Mouse (Mus musculus): Measurements from ENCODE around the gene Tnfaip2. TPM values are rescaled to one million over a fixed set of nuclear protein-coding genes. Genes with fewer than 3 reads are reported as not detected.

The Tnfaip2 gene
- total and polyA plus RNA-seq, 3 experiments: 94.7 to 123 (median 101) TPM

DNA sequence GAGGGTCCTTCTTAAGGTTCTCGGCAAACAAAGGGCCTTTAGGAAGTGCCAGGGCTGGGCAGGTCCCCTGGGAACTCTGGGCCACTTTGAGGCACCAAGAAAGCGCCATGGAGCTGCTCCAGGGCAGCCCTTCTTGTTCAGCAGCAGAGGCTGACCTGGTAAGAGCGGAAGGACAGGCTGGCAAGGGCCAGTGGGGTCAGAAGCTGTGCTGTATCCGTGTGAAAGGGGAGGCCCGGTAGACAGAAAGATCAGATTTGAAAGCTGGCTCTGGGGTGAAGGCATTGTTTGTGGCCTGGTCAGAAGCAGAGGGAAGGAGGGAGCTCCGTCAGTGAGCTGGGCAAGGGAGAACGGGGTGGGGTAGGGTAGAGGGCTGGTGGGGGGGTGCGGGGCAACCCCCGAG is 5.1 kb downstream of the Tnfaip2 start:
- no peak for DNase-seq (ENCODE audit: low spot score)
- H3K9me3 ChIP-seq (replicated peaks): no peaks in the 10 kb centered on the region
- no peaks in the 10 kb centered on the region; the same call in 1 of the 2 replicates for H3K27me3 ChIP-seq (ENCODE audit: insufficient read depth, low read length)

DNA sequence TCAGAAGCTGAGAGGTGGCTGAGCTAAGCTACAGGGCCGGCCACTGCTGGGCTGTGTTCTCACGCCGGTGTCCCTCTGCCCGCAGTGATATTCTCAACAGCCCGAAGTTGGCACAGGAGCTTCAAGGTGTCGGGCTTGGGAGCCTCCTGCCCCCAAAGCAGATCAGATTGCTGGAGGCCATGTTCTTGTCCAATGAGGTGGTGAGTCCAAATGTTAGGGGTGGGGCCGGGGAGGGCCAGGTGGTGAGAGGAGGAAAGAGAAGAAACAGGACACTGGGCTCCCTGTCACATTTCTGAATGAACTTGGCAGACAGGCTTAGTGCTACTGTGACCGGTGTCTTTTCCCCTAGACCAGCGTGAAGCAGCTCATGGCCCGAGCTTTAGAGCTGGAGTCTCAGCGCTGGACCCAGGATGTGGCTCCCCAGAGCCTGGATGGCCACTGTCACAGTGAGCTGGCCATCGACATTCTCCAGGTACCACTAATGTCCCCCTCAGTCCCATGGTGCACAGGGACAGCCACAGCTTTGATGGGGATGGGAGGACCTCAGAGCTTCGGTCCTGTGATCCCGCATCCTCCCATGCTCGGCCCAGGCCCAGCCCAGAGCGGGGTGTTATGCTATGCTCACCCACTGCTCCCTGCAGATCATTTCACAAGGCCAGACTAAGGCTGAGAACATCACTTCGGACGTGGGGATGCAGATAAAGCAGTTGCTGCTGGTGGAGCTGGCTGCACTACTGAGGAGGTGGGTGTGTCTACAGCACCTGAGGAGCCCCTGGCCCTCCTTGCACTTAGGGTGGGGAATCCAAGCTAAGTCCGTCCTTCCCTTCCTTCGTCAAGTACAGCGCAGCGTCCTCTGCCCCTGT is 5.9 kb downstream of the Tnfaip2 start:
- no peak for ATAC-seq (ENCODE audit: extremely low read depth, insufficient number of reproducible peaks, low FRiP score, poor library complexity, severe bottlenecking)
- no peak for DNase-seq (ENCODE audit: low spot score)
- Histone ChIP-seq H3K27me3 (ENCODE audit: insufficient read depth, low read length) (no peaks in the 10 kb centered on the region; the same call in 1 of the 2 replicates), H3K9me3 (replicated peaks) (no peaks in the 10 kb centered on the region), H3K4me3 (ENCODE audit: low read depth, low read length) (peak overlapping the region; percentile 75), H3K36me3 (replicated peaks) (peaks cover 95% of the 10 kb centered on the region), H3K4me1 (ENCODE audit: insufficient read depth, low read depth, low read length) (peaks cover 94% of the 10 kb centered on the region)
- TF ChIP-seq TAL1 (conservative IDR thresholded peaks at IDR 0.05; ENCODE audit: low read depth, low read length): no peak
- TF ChIP-seq GATA2 (IDR thresholded peaks at IDR 0.05; ENCODE audit: borderline replicate concordance, low read depth, low read length): no peak
- no peak for TF ChIP-seq GATA1 (IDR thresholded peaks at IDR 0.05; ENCODE audit: borderline replicate concordance, low read length)
- TF ChIP-seq POLR2AphosphoS5 (IDR thresholded peaks at IDR 0.05; ENCODE audit: insufficient replicate concordance, low read depth, low read length): no peak; the same call in 1 of the 2 replicates
- TF ChIP-seq CTCF (IDR thresholded peaks at IDR 0.05; ENCODE audit: low read depth, low read length): no peak

More for the DNA sequence above, 5.1 kb downstream of the Tnfaip2 start:
- no peak for TF ChIP-seq CTCF (IDR thresholded peaks at IDR 0.05; ENCODE audit: low read depth, low read length)
- Histone ChIP-seq H3K4me1 (ENCODE audit: insufficient read depth, low read depth, low read length) (peaks cover 96% of the 10 kb centered on the region), H3K4me3 (ENCODE audit: low read depth, low read length) (peak overlapping the region; percentile 75; the same call in 1 of the 2 replicates), H3K36me3 (replicated peaks) (peaks cover 87% of the 10 kb centered on the region)
- no peak for ATAC-seq (ENCODE audit: extremely low read depth, insufficient number of reproducible peaks, low FRiP score, poor library complexity, severe bottlenecking)

DNA sequence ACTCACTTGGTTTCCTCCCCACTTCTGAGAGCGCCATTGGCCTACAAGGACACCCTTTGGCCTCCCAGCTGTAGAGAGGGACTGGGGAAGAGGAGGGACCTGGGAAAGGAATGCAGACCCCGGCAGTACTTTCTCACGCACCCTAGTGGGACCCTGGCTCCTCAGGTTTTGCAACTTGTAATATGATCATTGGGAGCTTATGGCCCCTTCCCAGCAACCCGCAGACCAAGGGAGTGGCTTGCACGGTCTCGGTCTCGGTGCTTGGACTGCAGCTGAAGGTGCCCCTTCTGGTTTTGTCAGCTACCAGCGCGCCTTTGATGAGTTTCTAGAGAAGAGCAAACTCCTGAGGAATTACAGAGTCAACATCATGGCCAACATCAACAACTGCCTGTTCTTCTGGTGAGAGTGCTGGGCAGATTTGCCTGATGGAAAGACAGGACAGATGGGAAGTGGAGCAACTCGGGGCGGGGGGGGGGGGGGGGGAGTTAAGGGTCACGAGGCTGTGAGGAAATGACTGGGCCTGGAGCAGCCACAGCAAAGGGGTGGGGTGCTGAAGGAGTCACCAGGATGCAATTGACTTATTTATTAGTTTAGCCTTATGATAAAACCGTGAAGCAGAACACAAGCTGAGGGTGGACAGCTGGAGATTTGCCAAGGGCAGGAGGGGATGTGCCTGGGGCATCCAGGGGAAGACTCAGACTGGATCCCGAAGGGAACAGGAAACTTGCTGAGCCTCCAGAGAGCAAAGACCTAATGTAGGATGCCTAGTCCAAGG is 6.8 kb downstream of the Tnfaip2 start:
- H3K9me3 ChIP-seq (replicated peaks): no peaks in the 10 kb centered on the region
- peaks cover 100% of the 10 kb centered on the region for H3K36me3 ChIP-seq (replicated peaks)
- no peak for TF ChIP-seq GATA1 (IDR thresholded peaks at IDR 0.05; ENCODE audit: borderline replicate concordance, low read length)
- TF ChIP-seq CTCF (IDR thresholded peaks at IDR 0.05; ENCODE audit: low read depth, low read length): no peak
- TF ChIP-seq POLR2AphosphoS5 (IDR thresholded peaks at IDR 0.05; ENCODE audit: insufficient replicate concordance, low read depth, low read length): no peak
- no peak for TF ChIP-seq TAL1 (conservative IDR thresholded peaks at IDR 0.05; ENCODE audit: low read depth, low read length)
- TF ChIP-seq GATA2 (IDR thresholded peaks at IDR 0.05; ENCODE audit: borderline replicate concordance, low read depth, low read length): no peak
- no peak for ATAC-seq (ENCODE audit: extremely low read depth, insufficient number of reproducible peaks, low FRiP score, poor library complexity, severe bottlenecking)
- DNase-seq (ENCODE audit: low spot score): no peak
- H3K27me3 ChIP-seq (ENCODE audit: insufficient read depth, low read length): no peaks in the 10 kb centered on the region; the same call in 1 of the 2 replicates
- no peak overlapping the region; the same call in 1 of the 2 replicates for H3K4me3 ChIP-seq (ENCODE audit: low read depth, low read length)
- peaks cover 93% of the 10 kb centered on the region for H3K4me1 ChIP-seq (ENCODE audit: insufficient read depth, low read depth, low read length)

DNA sequence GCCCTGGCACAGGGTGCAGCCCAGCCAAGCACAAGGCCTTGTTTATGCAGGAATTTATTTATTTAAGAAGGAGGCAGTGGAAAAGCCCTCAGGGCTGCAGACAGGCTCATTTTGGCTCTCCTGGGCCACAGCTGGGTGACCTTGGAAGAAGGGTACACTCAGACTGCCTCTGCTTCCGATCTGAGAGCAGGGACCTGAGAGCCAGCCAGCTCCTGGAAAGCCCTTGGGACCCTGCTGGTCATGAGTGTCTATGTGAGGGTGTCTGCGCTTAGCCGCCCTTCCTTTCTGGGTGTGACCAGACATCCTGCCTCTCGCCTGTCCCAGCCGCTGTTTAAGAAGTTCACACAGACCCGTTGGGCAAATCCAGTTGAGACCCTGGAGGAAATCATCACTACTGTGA is 8.1 kb downstream of the Tnfaip2 start:
- ATAC-seq (ENCODE audit: extremely low read depth, insufficient number of reproducible peaks, low FRiP score, poor library complexity, severe bottlenecking): no peak
- DNase-seq (ENCODE audit: low spot score): no peak
- Histone ChIP-seq H3K9me3 (replicated peaks) (no peaks in the 10 kb centered on the region), H3K36me3 (replicated peaks) (peaks cover 99% of the 10 kb centered on the region), H3K4me3 (ENCODE audit: low read depth, low read length) (no peak overlapping the region), H3K27me3 (ENCODE audit: insufficient read depth, low read length) (no peaks in the 10 kb centered on the region; the same call in 1 of the 2 replicates), H3K4me1 (ENCODE audit: insufficient read depth, low read depth, low read length) (peaks cover 91% of the 10 kb centered on the region)
- no peak for TF ChIP-seq TAL1 (conservative IDR thresholded peaks at IDR 0.05; ENCODE audit: low read depth, low read length)
- no peak for TF ChIP-seq GATA2 (IDR thresholded peaks at IDR 0.05; ENCODE audit: borderline replicate concordance, low read depth, low read length)
- no peak for TF ChIP-seq GATA1 (IDR thresholded peaks at IDR 0.05; ENCODE audit: borderline replicate concordance, low read length)
- TF ChIP-seq CTCF (IDR thresholded peaks at IDR 0.05; ENCODE audit: low read depth, low read length): no peak
- TF ChIP-seq POLR2AphosphoS5 (IDR thresholded peaks at IDR 0.05; ENCODE audit: insufficient replicate concordance, low read depth, low read length): no peak

DNA sequence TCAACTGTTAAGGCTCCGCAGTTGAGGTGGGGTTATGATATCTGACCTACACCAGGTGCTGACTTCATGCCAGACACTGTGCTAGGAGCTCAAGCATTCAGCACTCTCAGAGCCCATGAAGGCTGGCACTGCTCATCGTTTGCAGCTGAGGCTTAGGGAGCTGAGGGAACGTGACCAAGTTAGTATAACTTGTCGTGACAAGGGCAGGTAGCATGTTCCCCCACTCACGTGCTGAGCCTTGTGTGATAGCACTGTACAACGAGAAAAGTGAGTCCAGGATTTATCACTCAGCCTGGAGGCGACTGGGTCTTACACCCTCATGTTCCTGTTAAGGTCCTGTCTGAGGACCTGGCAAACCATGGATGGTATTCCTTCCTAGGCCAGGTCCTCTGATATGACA is 9.3 kb downstream of the Tnfaip2 start:
- peaks cover 84% of the 10 kb centered on the region for H3K4me1 ChIP-seq (ENCODE audit: insufficient read depth, low read depth, low read length)
- no peak for ATAC-seq (ENCODE audit: extremely low read depth, insufficient number of reproducible peaks, low FRiP score, poor library complexity, severe bottlenecking)
- DNase-seq (ENCODE audit: low spot score): no peak
- peaks cover 4% of the 10 kb centered on the region; the same call in 1 of the 2 replicates for H3K27me3 ChIP-seq (ENCODE audit: insufficient read depth, low read length)
- peaks cover 91% of the 10 kb centered on the region for H3K36me3 ChIP-seq (replicated peaks)
- H3K4me3 ChIP-seq (ENCODE audit: low read depth, low read length): no peak overlapping the region
- no peaks in the 10 kb centered on the region for H3K9me3 ChIP-seq (replicated peaks)
- TF ChIP-seq CTCF (IDR thresholded peaks at IDR 0.05; ENCODE audit: low read depth, low read length) (no peak), GATA2 (IDR thresholded peaks at IDR 0.05; ENCODE audit: borderline replicate concordance, low read depth, low read length) (no peak), TAL1 (conservative IDR thresholded peaks at IDR 0.05; ENCODE audit: low read depth, low read length) (no peak), GATA1 (IDR thresholded peaks at IDR 0.05; ENCODE audit: borderline replicate concordance, low read length) (no peak), POLR2AphosphoS5 (IDR thresholded peaks at IDR 0.05; ENCODE audit: insufficient replicate concordance, low read depth, low read length) (no peak)

DNA sequence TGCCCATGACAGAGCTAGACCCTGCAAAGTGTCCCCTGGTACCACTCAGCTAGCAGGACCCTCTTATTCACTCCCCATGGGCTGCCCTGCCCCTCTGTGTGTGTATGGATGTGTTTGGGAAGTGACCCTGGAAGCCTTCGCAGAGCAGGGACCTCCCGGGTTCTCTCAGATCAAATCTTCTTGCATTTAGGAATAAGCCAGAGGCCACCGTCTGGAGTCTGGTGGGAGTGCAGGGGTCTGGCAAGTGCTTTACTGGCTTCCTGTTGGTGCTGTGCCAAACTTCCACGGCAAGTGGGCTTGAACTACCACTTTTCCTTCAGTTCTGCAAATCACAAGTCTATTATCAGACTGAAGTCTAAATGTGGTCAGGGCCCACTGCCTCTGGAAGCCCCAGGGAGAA is 11.8 kb downstream of the Tnfaip2 start:
- no peak for TF ChIP-seq POLR2AphosphoS5 (IDR thresholded peaks at IDR 0.05; ENCODE audit: insufficient replicate concordance, low read depth, low read length)
- TF ChIP-seq CTCF (IDR thresholded peaks at IDR 0.05; ENCODE audit: low read depth, low read length): no peak
- no peak for TF ChIP-seq GATA1 (IDR thresholded peaks at IDR 0.05; ENCODE audit: borderline replicate concordance, low read length)
- no peak for TF ChIP-seq GATA2 (IDR thresholded peaks at IDR 0.05; ENCODE audit: borderline replicate concordance, low read depth, low read length)
- no peak for TF ChIP-seq TAL1 (conservative IDR thresholded peaks at IDR 0.05; ENCODE audit: low read depth, low read length)
- Histone ChIP-seq H3K4me1 (ENCODE audit: insufficient read depth, low read depth, low read length) (peaks cover 75% of the 10 kb centered on the region), H3K4me3 (ENCODE audit: low read depth, low read length) (no peak overlapping the region), H3K36me3 (replicated peaks) (peaks cover 67% of the 10 kb centered on the region), H3K9me3 (replicated peaks) (no peaks in the 10 kb centered on the region), H3K27me3 (ENCODE audit: insufficient read depth, low read length) (peaks cover 22% of the 10 kb centered on the region)
- no peak for ATAC-seq (ENCODE audit: extremely low read depth, insufficient number of reproducible peaks, low FRiP score, poor library complexity, severe bottlenecking)
- DNase-seq (ENCODE audit: low spot score): no peak

All from G1E (cell line).